Mouse (Mus musculus) midbrain, embryonic 14.5 days (tissue): ENCODE data around the gene Serinc1. TPM values are rescaled to one million over a fixed set of nuclear protein-coding genes. Genes with fewer than 3 reads are reported as not detected.

ENCODE experiments used
- ATAC-seq: fragments of 200-750 bp; cut with Nextera tagmentation; 2 replicates; pipeline ENCODE4 v1.8.0; 2017; ENCODE audit warnings: moderate number of reproducible peaks, moderate library complexity; ENCODE audit not compliant: low FRiP score, low TSS enrichment
- DNase-seq: peaks from one replicate; pipeline ENCODE4 v3.0.0-alpha.2; 2015
- H3K27ac ChIP-seq: fragments of 300-500 bp; sonication (generic); replicated peaks from 2 replicates; pipeline ENCODE4 v1.5.1; 2014; ENCODE audit warnings: mild to moderate bottlenecking, low read depth, low read length, moderate library complexity
- H3K27me3 ChIP-seq: fragments of 300-500 bp; sonication (generic); 2 replicates; pipeline ENCODE4 v1.6.1; 2014; ENCODE audit warnings: low read length, control low read depth, mixed read lengths; ENCODE audit not compliant: control insufficient read depth, insufficient read depth
- H3K36me3 ChIP-seq: fragments of 300-500 bp; sonication (generic); 2 replicates; pipeline ENCODE4 v1.6.1; 2014; ENCODE audit warnings: low read length, control low read depth; ENCODE audit not compliant: control insufficient read depth, insufficient read depth
- H3K4me1 ChIP-seq: fragments of 300-500 bp; sonication (generic); 2 replicates; pipeline ENCODE4 v1.6.1; 2014; ENCODE audit warnings: mild to moderate bottlenecking, antibody characterized with exemption, low read length, control low read depth; ENCODE audit not compliant: control insufficient read depth, insufficient read depth
- H3K4me2 ChIP-seq: fragments of 300-500 bp; sonication (generic); 2 replicates; pipeline ENCODE4 v1.6.1; 2014; ENCODE audit warnings: mild to moderate bottlenecking, low read length, moderate library complexity
- H3K4me3 ChIP-seq: fragments of 300-500 bp; sonication (generic); replicated peaks from 2 replicates; pipeline ENCODE4 v1.5.1; 2014; ENCODE audit warnings: low read depth, low read length
- H3K9ac ChIP-seq: fragments of 300-500 bp; sonication (generic); replicated peaks from 2 replicates; pipeline ENCODE4 v1.6.1; 2014; ENCODE audit warnings: mild to moderate bottlenecking, low read length, moderate library complexity
- H3K9me3 ChIP-seq: fragments of 300-500 bp; sonication (generic); 2 replicates; pipeline ENCODE4 v1.6.1; 2016; ENCODE audit warnings: low read length, control low read depth, mixed read lengths; ENCODE audit not compliant: control insufficient read depth
- WGBS: fragments of 180-500 bp; shearing (Covaris S2); extraction: QIAGEN DNeasy Blood & Tissue Kit; methylation state at CpG from one replicate; pipeline ENCODE4 v1.1.7; 2014; 5-methylcytosine and 5-hydroxymethylcytosine counted together
- polyA plus RNA-seq: library from polyadenylated mRNA; unstranded; fragments of >200 nt; fragmentation: Nextera tagmentation; extraction: Ambion mirVana; gene quantifications from 2 replicates; pipeline ENCODE4 v1.2.1, GENCODE M21; 2014

Gene Serinc1
- polyA plus RNA-seq, 1 experiment from 2014 or later = 476 TPM

GRCm38 (mm10) chr10:57488591-57488990 is 43.7 kb downstream of the Serinc1 start:
- H3K27ac ChIP-seq = no peak overlapping the region
- H3K4me2 ChIP-seq = peak overlapping the region; percentile 68
- H3K9ac ChIP-seq = no peak overlapping the region
- H3K4me1 ChIP-seq = peaks cover 25% of the 10 kb centered on the region
- H3K4me3 ChIP-seq = peak overlapping the region; percentile 95
- no peaks in the 10 kb centered on the region for H3K27me3 ChIP-seq
- H3K9me3 ChIP-seq = no peaks in the 10 kb centered on the region
- no peak for DNase-seq
- no peak for ATAC-seq
- no peaks in the 10 kb centered on the region for H3K36me3 ChIP-seq

GRCm38 (mm10) chr10:57487201-57487600 is 45.1 kb downstream of the Serinc1 start:
- Histone ChIP-seq H3K27ac (peak overlapping the region; percentile 98), H3K36me3 (no peaks in the 10 kb centered on the region), H3K4me1 (peaks cover 25% of the 10 kb centered on the region), H3K9me3 (no peaks in the 10 kb centered on the region), H3K4me3 (peak overlapping the region; percentile 95), H3K4me2 (peak overlapping the region; percentile 68), H3K27me3 (no peaks in the 10 kb centered on the region), H3K9ac (peak overlapping the region; percentile 92)
- under 1% methylated on average over 8 of the region's 8 CpGs for WGBS
- ATAC-seq = no peak
- DNase-seq = peak; percentile 84

- under 1% methylated on average over 55 of the region's 65 CpGs for WGBS
- Histone ChIP-seq H3K9ac (peak overlapping the region; percentile 92), H3K4me3 (peak overlapping the region; percentile 95), H3K27ac (peak overlapping the region; percentile 98), H3K36me3 (no peaks in the 10 kb centered on the region), H3K4me1 (peaks cover 25% of the 10 kb centered on the region), H3K4me2 (peak overlapping the region; percentile 68), H3K9me3 (no peaks in the 10 kb centered on the region), H3K27me3 (no peaks in the 10 kb centered on the region)
- DNase-seq (peak; percentile 81), ATAC-seq (peak; percentile 83)
Observed at GRCm38 (mm10) chr10:57486542-57487071, 45.7 kb downstream of the Serinc1 start.

GRCm38 (mm10) chr10:57485908-57486541 is 46.3 kb downstream of the Serinc1 start, which contains the start of gene Hsf2:
Gene Hsf2 (plus strand): TSS chr10:57486385.
- peak within 1 kb of the TSS; percentile 95 for H3K4me3 ChIP-seq
- H3K27me3 ChIP-seq = no peaks in the 10 kb centered on the region
- H3K36me3 ChIP-seq = no peaks in the 10 kb centered on the region
- H3K4me1 ChIP-seq = peaks cover 25% of the 10 kb centered on the region
- ATAC-seq (peak; percentile 100), DNase-seq (peak; percentile 99)
- peak within 1 kb of the TSS; percentile 98 for H3K27ac ChIP-seq
- peak within 1 kb of the TSS; percentile 68 for H3K4me2 ChIP-seq
- 1% methylated on average over 45 of the region's 52 CpGs for WGBS
- no peaks in the 10 kb centered on the region for H3K9me3 ChIP-seq
- peak within 1 kb of the TSS; percentile 92 for H3K9ac ChIP-seq

- H3K9ac ChIP-seq = no peak overlapping the region
Observed at GRCm38 (mm10) chr10:57484741-57485140, 47.6 kb downstream of the Serinc1 start.

GRCm38 (mm10) chr10:57481717-57482116 is 50.6 kb downstream of the Serinc1 start:
- ATAC-seq (no peak), DNase-seq (no peak)
- H3K4me2 ChIP-seq = no peak overlapping the region

More at GRCm38 (mm10) chr10:57484741-57485140, 47.6 kb downstream of the Serinc1 start:
- Histone ChIP-seq H3K9me3 (no peaks in the 10 kb centered on the region), H3K4me3 (no peak overlapping the region), H3K4me1 (peaks cover 16% of the 10 kb centered on the region), H3K27me3 (no peaks in the 10 kb centered on the region), H3K36me3 (no peaks in the 10 kb centered on the region), H3K4me2 (no peak overlapping the region), H3K27ac (no peak overlapping the region)
- 91% methylated on average over 3 of the region's 3 CpGs for WGBS
- no peak for DNase-seq
- no peak for ATAC-seq

GRCm38 (mm10) chr10:57477121-57477843 is 55.0 kb downstream of the Serinc1 start:
- DNase-seq (no peak), ATAC-seq (no peak)
- H3K4me2 ChIP-seq = no peak overlapping the region
- H3K4me3 ChIP-seq = no peak overlapping the region
- no peaks in the 10 kb centered on the region for H3K27me3 ChIP-seq
- H3K4me1 ChIP-seq = no peaks in the 10 kb centered on the region
- no peaks in the 10 kb centered on the region for H3K36me3 ChIP-seq
- no peak overlapping the region for H3K27ac ChIP-seq
- H3K9ac ChIP-seq = no peak overlapping the region
- no peaks in the 10 kb centered on the region for H3K9me3 ChIP-seq
- 75% methylated on average over 9 of the region's 9 CpGs for WGBS

More at GRCm38 (mm10) chr10:57481717-57482116, 50.6 kb downstream of the Serinc1 start:
- Histone ChIP-seq H3K27ac (no peak overlapping the region), H3K4me3 (no peak overlapping the region), H3K9ac (no peak overlapping the region), H3K27me3 (no peaks in the 10 kb centered on the region), H3K9me3 (no peaks in the 10 kb centered on the region), H3K36me3 (no peaks in the 10 kb centered on the region), H3K4me1 (no peaks in the 10 kb centered on the region)
- 21% methylated on average over 5 of the region's 5 CpGs for WGBS
